ENCODE assay signal across 9 mouse cellular contexts in genomic region chr4:86930101-86930635, GRCm38 (mm10). TPM values are rescaled to one million over a fixed set of nuclear protein-coding genes. Genes with fewer than 3 reads are reported as not detected.
DNase-seq lines count a peak whose midpoint lies in the region; ATAC-seq lines count a peak whose summit lies in the region.
"Had no signal": no experiment of that assay in that cellular context is flagged by ENCODE, and none has a peak within 500 bp of the region (broad histone marks: within the 10 kb centered on the region; RNA-seq: fewer than 3 reads in every experiment).

No protein-coding gene starts in this region.

- H3K4me1 ChIP-seq in forebrain, embryonic 12.5 days: 0 out of 2 replicates have a peak, but pooled peaks cover 4% of the 10 kb centered on the region
- 0 out of 2 replicates have a peak, but pooled peaks cover 7% of the 10 kb centered on the region for H3K4me1 ChIP-seq in limb, embryonic 10.5 days
- H3K4me1 ChIP-seq in neural tube, embryonic 14.5 days (ENCODE audit: control insufficient read depth, insufficient read depth, low read length): no peaks in the 10 kb centered on the region

- H3K9me3 ChIP-seq in forebrain, embryonic 12.5 days: no peaks in the 10 kb centered on the region
- H3K9me3 ChIP-seq in limb, embryonic 10.5 days (replicated peaks): no peaks in the 10 kb centered on the region
- H3K9me3 ChIP-seq in neural tube, embryonic 14.5 days (ENCODE audit: control insufficient read depth, low read length): no peaks in the 10 kb centered on the region

- WGBS in forebrain, embryonic 12.5 days: 91% methylated on average over 7 of the region's 7 CpGs
- 89% methylated on average over 7 of the region's 7 CpGs for WGBS in limb, embryonic 10.5 days
- WGBS in neural tube, embryonic 14.5 days: 94% methylated on average over 7 of the region's 7 CpGs

- no peaks in the 10 kb centered on the region; the same call in 1 of the 2 replicates for H3K36me3 ChIP-seq in forebrain, embryonic 12.5 days (replicated peaks)
- H3K36me3 ChIP-seq in limb, embryonic 10.5 days: peaks cover 17% of the 10 kb centered on the region
- H3K36me3 ChIP-seq in neural tube, embryonic 14.5 days (ENCODE audit: control insufficient read depth, insufficient read depth, low read length): no peaks in the 10 kb centered on the region

- peak overlapping the region; percentile 39 for H3K4me3 ChIP-seq in forebrain, embryonic 12.5 days (replicated peaks)
- peak overlapping the region; percentile 57 for H3K4me3 ChIP-seq in limb, embryonic 10.5 days
- H3K4me3 ChIP-seq in neural tube, embryonic 14.5 days (ENCODE audit: low read depth, low read length): peak overlapping the region; percentile 47

- H3K9ac ChIP-seq in forebrain, embryonic 12.5 days: no peak overlapping the region
- H3K9ac ChIP-seq in neural tube, embryonic 14.5 days (replicated peaks; ENCODE audit: low read depth, low read length): no peak overlapping the region

- peak overlapping the region; percentile 55 for H3K4me2 ChIP-seq in forebrain, embryonic 12.5 days
- H3K4me2 ChIP-seq in neural tube, embryonic 14.5 days (ENCODE audit: low read depth, low read length): peak overlapping the region; percentile 65

- H3K27me3 ChIP-seq in forebrain, embryonic 12.5 days: peaks cover 6% of the 10 kb centered on the region; the same call in 1 of the 2 replicates
- H3K27me3 ChIP-seq in limb, embryonic 10.5 days (ENCODE audit: low read depth, poor library complexity, severe bottlenecking): no peaks in the 10 kb centered on the region; the same call in 1 of the 2 replicates
- no peaks in the 10 kb centered on the region for H3K27me3 ChIP-seq in neural tube, embryonic 14.5 days (ENCODE audit: control insufficient read depth, insufficient read depth, low read length)

- H3K27ac ChIP-seq in forebrain, embryonic 12.5 days: no peak overlapping the region
- H3K27ac ChIP-seq in limb, embryonic 10.5 days: peak overlapping the region; percentile 92; the same call in 1 of the 2 replicates
- peak overlapping the region; percentile 66; the same call in 1 of the 2 replicates for H3K27ac ChIP-seq in neural tube, embryonic 14.5 days (ENCODE audit: low read depth, low read length)

- DNase-seq in left cerebral cortex, postnatal 4 days: peak; percentile 10
- DNase-seq in left cerebral cortex, postnatal 36 days (ENCODE audit: low spot score in 2 of 2): no peak
- DNase-seq in limb, embryonic 10.5 days (ENCODE audit: low spot score): peak; percentile 34
- DNase-seq in embryo, embryonic 10.5 days (ENCODE audit: low spot score): no peak
- DNase-seq in urinary bladder, adult 2 months (ENCODE audit: low spot score): no peak
- no peak for DNase-seq in gastrocnemius, adult 18-20 months (ENCODE audit: low spot score)
- DNase-seq: thymus, postnatal 14 days had no signal

- ATAC-seq in forebrain, embryonic 12.5 days (ENCODE audit: low FRiP score): peak; percentile 31; the same call in 1 of the 2 replicates
- no peak for ATAC-seq in neural tube, embryonic 14.5 days (ENCODE audit: low read depth)

- intact Hi-C loops in left cerebral cortex, postnatal 4 days (cut with DNase I): no loop called here
- intact Hi-C loops in left cerebral cortex, postnatal 36 days (cut with DNase I): no loop called here

RNA-seq across cellular contexts. Expression of gene Acer2, which starts 56.0 kb away (rescaled TPM):
- 1 to 10 TPM; 3.5 to 3.9 TPM for total RNA-seq in left cerebral cortex, postnatal 4 days (2021)
- 1 to 10 TPM; 7.2 to 8.0 TPM for total RNA-seq in left cerebral cortex, postnatal 36 days (2021)
- polyA plus RNA-seq in forebrain, embryonic 12.5 days (2016; fragmentation: Nextera tagmentation; extraction: Ambion mirVana): 12.1 and 12.4 TPM in 2 replicates
- 13.1 and 17.1 TPM in 2 replicates for polyA plus RNA-seq in limb, embryonic 10.5 days (2016; fragmentation: Nextera tagmentation; extraction: Ambion mirVana)
- 23.3 and 23.5 TPM in 2 replicates for polyA plus RNA-seq in neural tube, embryonic 14.5 days (2014; fragmentation: Nextera tagmentation; extraction: Ambion mirVana)
- 261 and 377 TPM in 2 replicates for polyA plus RNA-seq in urinary bladder, adult 2 months (2012; rRNA removed)
- 1 to 10 TPM; 1.1 to 1.9 TPM for total RNA-seq in gastrocnemius, adult 18-20 months (2021)

Comparison
In these comparisons a context has a peak if more than half of its experiments do, and no peak if none do; other contexts are left out.
1. DNase-seq: peak in left cerebral cortex, postnatal 4 days (single experiment) and limb, embryonic 10.5 days (single experiment); none in left cerebral cortex, postnatal 36 days (0 of 2), embryo, embryonic 10.5 days (single experiment), urinary bladder, adult 2 months (single experiment) and gastrocnemius, adult 18-20 months (single experiment).
2. RNA of gene Acer2, which starts 56.0 kb away (polyA plus RNA-seq): 261 to 377 TPM in urinary bladder, adult 2 months; 23.3 to 23.5 TPM in neural tube, embryonic 14.5 days, 13.1 to 17.1 TPM in limb, embryonic 10.5 days and 12.1 to 12.4 TPM in forebrain, embryonic 12.5 days; every median in the first group is over 10 times any median in the second.
3. Peak in every context shown above with its lines, with median percentiles within 50 percentile points of each other: H3K4me3 ChIP-seq.